Mouse (Mus musculus) heart, adult 2 months (tissue): ENCODE measurements at regions not wholly inside any gene's neighbourhood (a gene's known extent, or its start where the extent isn't known, plus 50 kb on each side); places are given as distances from the start of the nearest gene placed in this dataset.
A peak's percentile ranks its signal among the peaks of the same experiment; 100 is the strongest.

ENCODE experiments used
- DNase-seq, 2 experiments: peaks; one replicate each; pipeline ENCODE4 v3.0.0; 2021
- H3K27ac ChIP-seq: fragments of 200-600 bp; 2 replicates; pipeline ENCODE4 v1.8.1; 2022
- H3K27me3 ChIP-seq: fragments of 200-500 bp; 2 replicates; pipeline ENCODE4 v1.6.1; 2012; ENCODE audit warnings: mild to moderate bottlenecking, low read length, inconsistent platforms, mixed read lengths; ENCODE audit not compliant: control insufficient read depth, insufficient read depth
- H3K36me3 ChIP-seq: fragments of 200-500 bp; 2 replicates; pipeline ENCODE4 v1.6.1; 2012; ENCODE audit warnings: low read length, inconsistent platforms; ENCODE audit not compliant: control insufficient read depth, insufficient read depth
- H3K4me1 ChIP-seq: fragments of 200-500 bp; 2 replicates; pipeline ENCODE4 v1.6.1; 2011; ENCODE audit warnings: low read length; ENCODE audit not compliant: control insufficient read depth, insufficient read depth
- H3K4me3 ChIP-seq: fragments of 200-600 bp; 2 replicates; pipeline ENCODE4 v1.8.1; 2022
- H3K79me2 ChIP-seq: fragments of 200-500 bp; replicated peaks from 2 replicates; pipeline ENCODE4 v1.6.1; 2012; ENCODE audit warnings: mild to moderate bottlenecking, inconsistent platforms, low read length, moderate library complexity, mixed read lengths; ENCODE audit not compliant: control insufficient read depth, insufficient read depth
- H3K9ac ChIP-seq: fragments of 200-500 bp; 2 replicates; pipeline ENCODE4 v1.6.1; 2012; ENCODE audit warnings: low read depth, mild to moderate bottlenecking, control low read depth, inconsistent platforms, low read length, mixed read lengths
- CTCF ChIP-seq: fragments of 200-600 bp; IDR thresholded peaks from 2 replicates; pipeline ENCODE4 v1.8.1; 2022; ENCODE audit warnings: antibody characterized with exemption, mild to moderate bottlenecking, moderate library complexity
- EP300 ChIP-seq: fragments of 200-500 bp; IDR thresholded peaks from 2 replicates; pipeline ENCODE4 v1.6.1; 2011; ENCODE audit warnings: low read depth, low read length, control low read depth; ENCODE audit not compliant: insufficient read depth
- POLR2A ChIP-seq: fragments of 200-500 bp; IDR thresholded peaks from 2 replicates; pipeline ENCODE4 v1.6.1; 2011; ENCODE audit warnings: mild to moderate bottlenecking, low read depth, low read length, control low read depth; ENCODE audit not compliant: insufficient read depth
- WGBS: fragments of 180-500 bp; shearing (Covaris S2); methylation state at CpG from one replicate; pipeline ENCODE4 v1.1.7; 2018; 5-methylcytosine and 5-hydroxymethylcytosine counted together
- intact Hi-C: fragments of 180-260 bp; cut with DNase I; formaldehyde crosslinking; loops from one replicate; pipeline ENCODE4 v1.15.1; 2025

DNA sequence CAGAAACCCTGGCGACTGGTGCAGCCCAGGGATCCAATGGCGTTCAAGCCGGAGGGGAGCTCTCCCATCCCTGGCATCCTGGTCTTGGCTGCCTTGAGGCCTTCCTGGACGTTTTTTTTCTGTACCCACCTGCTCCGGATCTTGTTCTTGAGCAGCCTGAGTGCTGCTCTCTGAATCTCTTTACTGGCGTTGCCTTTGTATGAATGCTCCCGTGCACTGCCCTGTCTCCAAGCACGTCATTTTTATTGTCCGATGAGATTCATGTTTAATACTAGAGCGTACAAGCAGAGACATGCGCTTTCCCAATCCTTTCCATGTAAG, 58.7 kb upstream of the Ifne start:
- no peak for DNase-seq
- intact Hi-C loops, result loop anchor here (5.0 kb wide), 1 partner anchor 189 kb away; no protein-coding TSS in a partner anchor
- no peak overlapping the region for H3K27ac ChIP-seq
- no peaks in the 10 kb centered on the region for H3K79me2 ChIP-seq
- H3K36me3 ChIP-seq, result no peaks in the 10 kb centered on the region
- no peaks in the 10 kb centered on the region for H3K4me1 ChIP-seq
- no peak for TF ChIP-seq CTCF
- TF ChIP-seq EP300, result no peak
- no peak for TF ChIP-seq POLR2A
- no peaks in the 10 kb centered on the region for H3K27me3 ChIP-seq
- 25% methylated on average over 11 of the region's 11 CpGs for WGBS
- no peak overlapping the region for H3K9ac ChIP-seq
- peak overlapping the region; percentile 32; the same call in 1 of the 2 replicates for H3K4me3 ChIP-seq

DNA sequence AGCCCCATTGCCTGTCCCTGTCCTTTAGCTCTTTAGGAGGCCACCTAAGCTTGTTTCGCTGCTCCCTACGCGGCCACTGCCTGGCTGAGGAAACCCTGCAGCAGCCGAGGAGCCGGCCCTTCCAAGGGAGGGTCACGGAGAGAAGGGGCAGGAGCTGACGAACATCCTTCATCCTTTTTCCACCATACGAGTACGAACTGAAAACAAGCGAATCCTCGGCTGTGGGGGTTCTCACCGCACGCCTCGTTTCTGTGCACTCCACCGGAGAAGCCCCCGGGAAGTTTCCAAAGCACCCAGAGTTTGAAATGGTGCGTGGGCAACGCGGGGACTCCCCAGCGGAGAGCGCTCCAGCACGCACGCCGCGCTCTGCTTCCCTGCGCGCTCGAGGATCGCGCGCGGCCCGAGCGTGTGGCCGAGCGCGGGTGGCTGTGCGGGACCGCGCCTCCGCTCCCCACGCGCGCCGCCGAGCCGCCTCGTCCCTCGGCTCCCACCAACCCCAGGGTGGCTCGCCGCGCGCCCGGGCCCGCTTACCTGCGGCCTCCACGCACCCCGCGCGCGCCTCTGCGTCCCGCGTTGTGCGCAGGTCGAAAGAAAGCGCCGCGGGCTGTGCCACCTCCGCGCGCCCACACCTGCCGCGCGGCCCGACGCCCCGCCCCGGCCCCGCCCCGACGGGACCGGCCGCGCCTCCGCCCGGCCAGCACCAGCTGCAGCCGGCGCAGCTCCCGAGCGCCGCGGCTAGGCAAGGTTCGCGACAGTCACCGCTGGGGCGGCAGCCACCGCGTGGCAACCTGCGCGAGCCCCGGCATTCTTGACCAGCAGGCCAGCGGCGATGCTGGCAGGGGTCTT, 58.1 kb upstream of the Ifne start:
- DNase-seq, result peak; percentile 30 to 45
- H3K36me3 ChIP-seq, result no peaks in the 10 kb centered on the region
- 1% methylated on average over 104 of the region's 104 CpGs for WGBS
- no peak overlapping the region; the same call in 1 of the 2 replicates for H3K27ac ChIP-seq
- intact Hi-C loops, result loop anchor here (5.0 kb wide), 1 partner anchor 189 kb away; no protein-coding TSS in a partner anchor
- H3K4me1 ChIP-seq, result no peaks in the 10 kb centered on the region
- no peak for TF ChIP-seq EP300
- peak; percentile 23; the same call in 1 of the 2 replicates for TF ChIP-seq CTCF
- no peak for TF ChIP-seq POLR2A
- H3K9ac ChIP-seq, result peak overlapping the region; percentile 41; the same call in 1 of the 2 replicates
- H3K27me3 ChIP-seq, result no peaks in the 10 kb centered on the region
- H3K79me2 ChIP-seq, result no peaks in the 10 kb centered on the region
- H3K4me3 ChIP-seq, result peak overlapping the region; percentile 50

DNA sequence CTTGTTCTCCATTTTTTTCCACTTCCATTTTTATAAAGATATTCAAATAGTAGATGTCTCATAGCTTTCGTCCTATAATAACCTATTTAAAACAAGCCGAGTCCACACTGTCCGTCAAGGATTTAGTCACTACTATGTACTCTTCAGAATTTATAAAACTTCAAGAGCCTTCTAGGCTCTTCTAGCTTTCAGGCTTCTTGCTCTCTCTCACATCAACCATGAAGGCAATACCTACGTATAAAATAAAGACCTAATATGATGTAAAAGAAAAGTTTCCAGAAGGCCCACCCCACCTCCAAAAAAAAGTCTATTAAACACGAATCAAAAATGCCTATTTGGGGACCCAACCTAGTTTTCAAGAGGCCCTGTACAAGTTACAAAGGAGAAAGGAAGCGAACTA, 57.0 kb upstream of the Ifne start:
- 75% methylated on average over 6 of the region's 6 CpGs for WGBS
- no peaks in the 10 kb centered on the region for H3K27me3 ChIP-seq
- H3K9ac ChIP-seq, result no peak overlapping the region
- TF ChIP-seq POLR2A (no peak), EP300 (no peak), CTCF (no peak)
- no peak overlapping the region for H3K27ac ChIP-seq
- DNase-seq, result no peak
- H3K4me1 ChIP-seq, result no peaks in the 10 kb centered on the region
- intact Hi-C loops, result loop anchor here (5.0 kb wide), 1 partner anchor 190 kb away; no protein-coding TSS in a partner anchor
- no peaks in the 10 kb centered on the region for H3K36me3 ChIP-seq
- no peaks in the 10 kb centered on the region for H3K79me2 ChIP-seq
- no peak overlapping the region for H3K4me3 ChIP-seq

DNA sequence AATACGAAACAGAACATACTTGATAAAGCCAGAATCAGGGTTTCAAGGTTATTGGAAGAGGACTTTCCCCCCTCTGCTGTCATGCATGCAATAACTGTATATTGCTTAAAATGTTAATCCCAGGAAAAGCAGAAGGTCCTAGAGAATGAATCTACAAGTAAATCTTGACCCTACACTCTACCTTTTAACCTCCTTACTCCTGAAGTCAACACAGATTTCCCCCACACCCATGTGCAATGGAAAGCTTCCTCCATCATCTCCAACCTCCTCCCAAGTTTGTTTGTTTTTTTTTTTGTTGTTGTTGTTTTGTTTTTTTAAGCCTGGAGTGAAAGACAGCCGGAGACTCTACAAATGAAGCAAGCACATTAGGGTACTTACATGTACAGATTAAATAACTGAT, 55.9 kb upstream of the Ifne start:
- intact Hi-C loops, result loop anchor here (5.0 kb wide), 1 partner anchor 191 kb away; no protein-coding TSS in a partner anchor
- Histone ChIP-seq H3K27me3 (no peaks in the 10 kb centered on the region), H3K4me3 (no peak overlapping the region), H3K4me1 (no peaks in the 10 kb centered on the region), H3K79me2 (no peaks in the 10 kb centered on the region), H3K9ac (no peak overlapping the region), H3K27ac (no peak overlapping the region), H3K36me3 (no peaks in the 10 kb centered on the region)
- WGBS, result 79% methylated on average over 2 of the region's 2 CpGs
- no peak for TF ChIP-seq CTCF
- no peak for TF ChIP-seq EP300
- TF ChIP-seq POLR2A, result no peak
- DNase-seq, result no peak

DNA sequence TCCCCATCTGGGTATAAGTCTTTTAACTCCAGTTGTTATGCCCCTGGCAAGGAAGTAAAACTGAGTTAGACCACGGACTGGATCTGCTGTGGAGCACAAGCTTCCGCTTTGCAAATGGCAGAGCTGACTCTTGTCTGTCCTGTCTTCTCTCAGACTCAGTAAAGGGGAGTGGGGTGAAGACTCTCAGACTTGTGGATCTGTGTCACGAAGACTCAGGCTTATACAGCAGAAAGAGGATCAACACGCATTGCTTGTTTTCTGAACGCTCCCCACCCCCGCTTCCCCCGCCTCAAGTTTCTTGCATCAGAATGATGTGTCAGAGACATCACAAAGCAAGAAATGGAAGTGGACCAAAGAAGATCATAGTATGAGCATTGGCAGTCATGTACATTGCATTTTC, 55.3 kb upstream of the Ifne start:
- intact Hi-C loops, result loop anchor here (5.0 kb wide), 1 partner anchor 192 kb away; no protein-coding TSS in a partner anchor
- 73% methylated on average over 7 of the region's 7 CpGs for WGBS
- H3K4me3 ChIP-seq, result no peak overlapping the region

DNA sequence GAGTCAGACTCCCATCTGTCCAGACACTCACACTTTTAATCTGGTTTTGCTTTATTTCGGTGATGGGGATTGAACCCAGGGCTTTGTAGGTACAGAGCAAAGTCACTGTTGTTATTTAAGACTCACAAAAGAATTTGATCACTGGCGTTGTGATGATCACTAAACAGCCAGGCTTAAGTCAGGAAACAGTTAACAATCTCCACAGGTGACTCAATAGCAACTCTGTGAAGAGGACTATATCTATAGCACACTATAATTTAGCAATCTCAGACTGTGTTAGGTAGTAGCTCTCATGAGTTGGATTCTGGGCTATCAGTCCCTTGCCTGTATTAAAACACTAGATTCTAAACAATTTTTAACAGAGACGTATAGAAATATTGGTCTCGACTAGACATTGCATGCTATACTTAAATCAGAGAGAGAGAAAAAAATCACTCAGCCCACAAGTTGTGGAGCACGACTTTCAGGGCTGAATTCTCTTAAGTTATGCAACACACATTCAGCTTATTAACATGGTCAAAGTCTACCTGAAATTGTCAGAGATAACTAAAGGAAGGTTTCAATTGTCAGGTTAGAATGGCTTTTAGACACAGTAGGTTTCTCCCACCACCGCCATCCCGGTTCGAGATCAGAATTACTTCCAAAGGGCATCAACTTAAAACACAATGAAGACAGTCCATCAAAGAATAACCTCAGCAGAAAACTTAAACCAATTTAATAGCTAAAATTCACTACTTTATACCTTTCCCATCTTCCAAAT, 54.4 kb upstream of the Ifne start:
- Histone ChIP-seq H3K36me3 (no peaks in the 10 kb centered on the region), H3K4me3 (no peak overlapping the region), H3K9ac (no peak overlapping the region), H3K4me1 (no peaks in the 10 kb centered on the region), H3K79me2 (no peaks in the 10 kb centered on the region), H3K27ac (no peak overlapping the region), H3K27me3 (no peaks in the 10 kb centered on the region)
- intact Hi-C loops, result loop anchor here (5.0 kb wide), 1 partner anchor 193 kb away; no protein-coding TSS in a partner anchor
- TF ChIP-seq CTCF (no peak), POLR2A (no peak), EP300 (no peak)
- DNase-seq, result no peak
- WGBS, result 78% methylated on average over 8 of the region's 8 CpGs

More for the DNA sequence above, 55.3 kb upstream of the Ifne start:
- Histone ChIP-seq H3K4me1 (no peaks in the 10 kb centered on the region), H3K79me2 (no peaks in the 10 kb centered on the region), H3K9ac (no peak overlapping the region), H3K27me3 (no peaks in the 10 kb centered on the region), H3K36me3 (no peaks in the 10 kb centered on the region), H3K27ac (no peak overlapping the region)
- DNase-seq, result no peak
- TF ChIP-seq EP300 (no peak), CTCF (no peak), POLR2A (no peak)
